Mouse (Mus musculus) lung, postnatal 0 days (tissue): Measurements from ENCODE around the gene Psors1c2.

Experiments used
- CTCF ChIP-seq: IDR thresholded peaks from 2 replicates; pipeline ENCODE4 v1.5.1; 2016; ENCODE audit warnings: antibody characterized with exemption, mild to moderate bottlenecking
- EP300 ChIP-seq: IDR thresholded peaks from 2 replicates; pipeline ENCODE4 v1.6.1; 2016; ENCODE audit warnings: antibody characterized with exemption, mild to moderate bottlenecking, control low read depth

- TF ChIP-seq CTCF, result no peak
- no peak for TF ChIP-seq EP300
Observed at GRCm38 (mm10) chr17:35532901-35533300, at the start of gene Psors1c2.
